Mouse (Mus musculus): ENCODE measurements at regions not wholly inside any gene's neighbourhood (a gene's known extent, or its start where the extent isn't known, plus 50 kb on each side); places are given as distances from the start of the nearest gene placed in this dataset.
A peak's percentile ranks its signal among the peaks of the same experiment; 100 is the strongest.

DNA sequence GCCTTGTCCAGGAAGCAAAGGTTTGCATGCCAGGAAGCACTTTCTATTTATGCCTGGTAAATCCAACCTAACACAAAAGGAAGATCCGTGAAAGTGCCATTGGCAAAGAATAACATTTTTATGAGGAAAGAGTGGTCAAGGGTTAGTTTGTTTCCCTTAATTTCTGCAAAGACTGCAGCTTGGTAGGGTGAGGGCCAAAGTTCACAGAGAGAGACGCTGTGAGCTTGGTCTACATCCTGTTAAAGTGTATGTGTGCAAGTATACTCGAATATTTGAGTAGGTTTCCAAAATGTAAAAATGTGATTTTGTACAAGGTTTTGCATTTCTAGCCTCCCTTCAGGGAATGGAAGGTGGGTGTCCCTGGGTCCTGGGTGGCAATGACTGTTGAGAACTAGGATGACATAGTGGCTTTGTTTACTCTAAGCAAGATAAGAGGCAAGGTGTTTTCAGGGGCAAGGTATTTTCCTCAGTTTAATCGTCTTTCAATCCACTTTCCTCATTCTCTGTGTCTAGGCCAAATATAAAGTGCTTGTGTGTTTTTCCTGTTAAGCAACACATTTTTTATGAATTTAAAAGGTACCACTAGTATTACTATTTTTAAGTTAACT, 64.3 kb upstream of the Ralgapa2 start:
- WGBS, result 12% methylated on average over 4 of the region's 4 CpGs
- no peak for DNase-seq
- no peak for TF ChIP-seq CTCF (IDR thresholded peaks at IDR 0.05)
- no peak for TF ChIP-seq EP300 (IDR thresholded peaks at IDR 0.05; ENCODE audit: insufficient read depth, low read depth, low read length)
- no peak for TF ChIP-seq POLR2A (IDR thresholded peaks at IDR 0.05; ENCODE audit: insufficient read depth, low read depth, low read length)
- intact Hi-C loops (cut with DNase I), result loop anchor here (5.0 kb wide), 1 partner anchor 64 kb away; the partner anchor contains the start of gene Ralgapa2
- Histone ChIP-seq H3K79me2 (replicated peaks; ENCODE audit: control insufficient read depth, insufficient read depth, low read length) (no peaks in the 10 kb centered on the region), H3K27ac (peak overlapping the region; percentile 86), H3K27me3 (ENCODE audit: control insufficient read depth, insufficient read depth, low read length) (no peaks in the 10 kb centered on the region), H3K4me1 (ENCODE audit: control insufficient read depth, insufficient read depth, low read length) (peaks cover 10% of the 10 kb centered on the region), H3K36me3 (ENCODE audit: control insufficient read depth, insufficient read depth, low read length) (peaks cover 12% of the 10 kb centered on the region), H3K9ac (ENCODE audit: low read depth, low read length) (no peak overlapping the region; the same call in 1 of the 2 replicates), H3K4me3 (no peak overlapping the region)

DNA sequence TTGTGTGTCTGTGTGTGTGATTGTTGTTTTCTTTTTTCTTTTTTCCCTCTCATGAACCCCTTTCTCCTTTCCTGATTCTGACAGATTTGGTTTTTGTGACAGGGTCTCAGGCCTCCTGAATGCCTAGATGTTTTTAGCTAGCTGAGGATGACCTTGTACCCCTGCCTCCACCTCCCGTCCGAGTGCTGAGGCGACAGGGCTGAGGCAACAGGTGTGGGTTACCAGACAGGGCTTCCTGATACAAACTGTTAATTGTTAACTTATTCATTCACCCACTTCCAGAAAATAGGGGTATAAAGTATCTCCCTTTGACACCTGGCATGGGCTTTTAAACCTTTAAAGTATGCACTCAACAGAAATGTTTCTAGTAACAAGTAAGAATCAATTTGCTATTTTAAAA, 65.0 kb upstream of the Ralgapa2 start:
- no peak overlapping the region for H3K9ac ChIP-seq (ENCODE audit: low read depth, low read length)
- TF ChIP-seq EP300 (IDR thresholded peaks at IDR 0.05; ENCODE audit: insufficient read depth, low read depth, low read length), result no peak
- no peak for TF ChIP-seq CTCF (IDR thresholded peaks at IDR 0.05)
- no peak for TF ChIP-seq POLR2A (IDR thresholded peaks at IDR 0.05; ENCODE audit: insufficient read depth, low read depth, low read length)
- no peak for DNase-seq
- intact Hi-C loops (cut with DNase I), result loop anchor here (5.0 kb wide), 1 partner anchor 65 kb away; the partner anchor contains the start of gene Ralgapa2
- WGBS, result 87% methylated on average over 3 of the region's 3 CpGs
- no peaks in the 10 kb centered on the region for H3K79me2 ChIP-seq (replicated peaks; ENCODE audit: control insufficient read depth, insufficient read depth, low read length)
- H3K4me3 ChIP-seq, result no peak overlapping the region
- peaks cover 10% of the 10 kb centered on the region for H3K4me1 ChIP-seq (ENCODE audit: control insufficient read depth, insufficient read depth, low read length)
- H3K27ac ChIP-seq, result peak overlapping the region; percentile 23
- H3K36me3 ChIP-seq (ENCODE audit: control insufficient read depth, insufficient read depth, low read length), result peaks cover 12% of the 10 kb centered on the region
- H3K27me3 ChIP-seq (ENCODE audit: control insufficient read depth, insufficient read depth, low read length), result no peaks in the 10 kb centered on the region

- DNase-seq, result no peak
- H3K27ac ChIP-seq, result no peak overlapping the region
- peaks cover 5% of the 10 kb centered on the region for H3K4me1 ChIP-seq (ENCODE audit: control insufficient read depth, insufficient read depth, low read length)
- peaks cover 6% of the 10 kb centered on the region for H3K36me3 ChIP-seq (ENCODE audit: control insufficient read depth, insufficient read depth, low read length)
- H3K79me2 ChIP-seq (replicated peaks; ENCODE audit: control insufficient read depth, insufficient read depth, low read length), result no peaks in the 10 kb centered on the region
- WGBS, result 82% methylated on average over 3 of the region's 3 CpGs
- no peak overlapping the region for H3K4me3 ChIP-seq
- H3K9ac ChIP-seq (ENCODE audit: low read depth, low read length), result no peak overlapping the region
- TF ChIP-seq POLR2A (IDR thresholded peaks at IDR 0.05; ENCODE audit: insufficient read depth, low read depth, low read length), result no peak
- TF ChIP-seq EP300 (IDR thresholded peaks at IDR 0.05; ENCODE audit: insufficient read depth, low read depth, low read length), result no peak
- TF ChIP-seq CTCF (IDR thresholded peaks at IDR 0.05), result no peak
- intact Hi-C loops (cut with DNase I), result no loop called here
- H3K27me3 ChIP-seq (ENCODE audit: control insufficient read depth, insufficient read depth, low read length), result no peaks in the 10 kb centered on the region
Observed at GRCm38 (mm10) chr2:146581220-146581619, 69.1 kb upstream of the Ralgapa2 start.

DNA sequence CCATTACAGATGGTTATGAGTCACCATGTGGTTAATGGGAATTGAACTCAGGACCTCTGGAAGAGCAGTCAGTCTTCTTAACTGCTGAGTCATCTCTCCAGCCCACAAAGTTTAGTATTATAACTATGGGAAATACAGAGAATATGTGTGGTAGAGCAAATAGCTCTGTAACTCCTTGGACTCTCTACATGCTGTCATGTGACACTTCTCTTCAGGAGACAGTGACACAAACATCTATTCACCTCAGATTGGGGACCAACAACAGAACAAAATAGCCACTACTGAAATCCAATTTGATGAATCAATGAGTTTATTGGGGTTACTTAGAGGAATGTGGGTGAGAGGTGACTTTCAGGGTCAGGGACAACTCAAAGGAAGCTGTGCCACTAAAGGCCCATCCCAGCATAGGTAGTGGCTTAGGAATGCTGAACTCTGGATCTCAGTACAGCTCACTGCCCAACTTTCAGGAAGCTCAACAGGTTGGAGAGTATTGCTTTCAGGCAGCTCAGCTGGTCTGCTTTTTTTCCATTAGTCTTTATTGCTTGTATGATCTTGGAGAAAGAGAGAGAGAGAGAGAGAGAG, 71.8 kb upstream of the Ralgapa2 start:
- intact Hi-C loops (cut with DNase I), result no loop called here
- Histone ChIP-seq H3K36me3 (ENCODE audit: control insufficient read depth, insufficient read depth, low read length) (no peaks in the 10 kb centered on the region), H3K4me3 (no peak overlapping the region), H3K27me3 (ENCODE audit: control insufficient read depth, insufficient read depth, low read length) (no peaks in the 10 kb centered on the region), H3K79me2 (replicated peaks; ENCODE audit: control insufficient read depth, insufficient read depth, low read length) (no peaks in the 10 kb centered on the region), H3K4me1 (ENCODE audit: control insufficient read depth, insufficient read depth, low read length) (no peaks in the 10 kb centered on the region), H3K9ac (ENCODE audit: low read depth, low read length) (no peak overlapping the region), H3K27ac (no peak overlapping the region)
- DNase-seq, result no peak
- no peak for TF ChIP-seq CTCF (IDR thresholded peaks at IDR 0.05)
- no peak for TF ChIP-seq EP300 (IDR thresholded peaks at IDR 0.05; ENCODE audit: insufficient read depth, low read depth, low read length)
- no peak for TF ChIP-seq POLR2A (IDR thresholded peaks at IDR 0.05; ENCODE audit: insufficient read depth, low read depth, low read length)

DNA sequence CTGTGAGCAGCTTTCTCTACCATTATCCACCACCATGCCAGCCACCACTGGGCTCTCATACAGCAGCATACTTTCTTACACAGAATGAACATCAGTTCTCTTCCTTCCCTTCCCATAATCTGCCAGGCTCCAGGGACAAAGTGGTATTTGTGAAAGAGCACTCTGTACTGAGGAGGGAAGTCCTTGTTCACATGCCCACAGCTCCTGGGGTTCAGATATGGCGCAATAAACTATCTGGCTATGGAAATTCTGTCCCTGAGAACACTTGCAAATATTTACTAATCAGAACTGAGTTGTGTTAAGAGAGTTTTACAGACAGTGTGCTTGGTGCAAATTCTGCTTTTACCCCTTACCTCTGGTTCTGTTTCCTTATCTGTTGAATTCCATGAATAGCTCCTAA, 74.2 kb upstream of the Ralgapa2 start:
- intact Hi-C loops (cut with DNase I), result no loop called here
- Histone ChIP-seq H3K4me1 (ENCODE audit: control insufficient read depth, insufficient read depth, low read length) (no peaks in the 10 kb centered on the region), H3K36me3 (ENCODE audit: control insufficient read depth, insufficient read depth, low read length) (no peaks in the 10 kb centered on the region), H3K27ac (no peak overlapping the region), H3K4me3 (no peak overlapping the region), H3K9ac (ENCODE audit: low read depth, low read length) (no peak overlapping the region), H3K79me2 (replicated peaks; ENCODE audit: control insufficient read depth, insufficient read depth, low read length) (no peaks in the 10 kb centered on the region), H3K27me3 (ENCODE audit: control insufficient read depth, insufficient read depth, low read length) (no peaks in the 10 kb centered on the region)
- WGBS, result 88% methylated on average over 1 of the region's 1 CpGs
- no peak for DNase-seq
- TF ChIP-seq EP300 (IDR thresholded peaks at IDR 0.05; ENCODE audit: insufficient read depth, low read depth, low read length) (no peak), POLR2A (IDR thresholded peaks at IDR 0.05; ENCODE audit: insufficient read depth, low read depth, low read length) (no peak), CTCF (IDR thresholded peaks at IDR 0.05) (no peak)

- H3K27me3 ChIP-seq (ENCODE audit: control insufficient read depth, insufficient read depth, low read length), result no peaks in the 10 kb centered on the region
- TF ChIP-seq EP300 (IDR thresholded peaks at IDR 0.05; ENCODE audit: insufficient read depth, low read depth, low read length) (no peak), CTCF (IDR thresholded peaks at IDR 0.05) (no peak), POLR2A (IDR thresholded peaks at IDR 0.05; ENCODE audit: insufficient read depth, low read depth, low read length) (no peak)
- no peak overlapping the region for H3K9ac ChIP-seq (ENCODE audit: low read depth, low read length)
- intact Hi-C loops (cut with DNase I), result no loop called here
- no peak for DNase-seq
- no peak overlapping the region for H3K4me3 ChIP-seq
- WGBS, result 39% methylated on average over 3 of the region's 3 CpGs
- no peaks in the 10 kb centered on the region for H3K4me1 ChIP-seq (ENCODE audit: control insufficient read depth, insufficient read depth, low read length)
- H3K36me3 ChIP-seq (ENCODE audit: control insufficient read depth, insufficient read depth, low read length), result no peaks in the 10 kb centered on the region
- no peak overlapping the region for H3K27ac ChIP-seq
- H3K79me2 ChIP-seq (replicated peaks; ENCODE audit: control insufficient read depth, insufficient read depth, low read length), result no peaks in the 10 kb centered on the region
Observed at GRCm38 (mm10) chr2:146586981-146587380, 74.8 kb upstream of the Ralgapa2 start.

Data from heart, adult 2 months (tissue).